Mouse (Mus musculus) heart, embryonic 14.5 days (tissue): ENCODE results near the gene Bola2. TPM values are rescaled to one million over a fixed set of nuclear protein-coding genes. Genes with fewer than 3 reads are reported as not detected.
A peak's percentile ranks its signal among the peaks of the same experiment; 100 is the strongest.

Experiments used
- ATAC-seq: fragments of 200-750 bp; cut with Nextera tagmentation; 2 replicates; pipeline ENCODE4 v1.8.0; 2017; ENCODE audit warnings: low read depth, moderate TSS enrichment; ENCODE audit not compliant: insufficient number of reproducible peaks, insufficient read depth, low FRiP score
- H3K27ac ChIP-seq, 2 experiments: fragments of 200-500 bp in 1 of 2; fragments of 300-500 bp in 1 of 2; sonication (generic) in 1 of 2; replicated peaks in 1 of 2; 2 replicates each; pipeline ENCODE4 v1.5.1; 2012 to 2014; ENCODE audit warnings: low read depth in 2 of 2, low read length in 2 of 2, control low read depth in 1 of 2, mild to moderate bottlenecking in 1 of 2, mixed read lengths in 1 of 2; ENCODE audit not compliant: control insufficient read depth in 1 of 2, insufficient read depth in 1 of 2
- H3K27me3 ChIP-seq: fragments of 300-500 bp; sonication (generic); 2 replicates; pipeline ENCODE4 v1.6.1; 2014; ENCODE audit warnings: mild to moderate bottlenecking, low read length, control low read depth; ENCODE audit not compliant: control insufficient read depth, insufficient read depth
- H3K36me3 ChIP-seq: fragments of 300-500 bp; sonication (generic); 2 replicates; pipeline ENCODE4 v1.6.1; 2014; ENCODE audit warnings: mild to moderate bottlenecking, control low read depth, low read length, mixed read lengths; ENCODE audit not compliant: control insufficient read depth, insufficient read depth
- H3K4me1 ChIP-seq, 2 experiments: fragments of 200-500 bp in 1 of 2; fragments of 300-500 bp in 1 of 2; sonication (generic) in 1 of 2; 2 replicates each; pipeline ENCODE4 v1.6.1; 2012 to 2014; ENCODE audit warnings: low read length in 2 of 2, control low read depth in 1 of 2, mixed read lengths in 1 of 2; ENCODE audit not compliant: control insufficient read depth in 2 of 2, insufficient read depth in 2 of 2
- H3K4me2 ChIP-seq: fragments of 300-500 bp; sonication (generic); 2 replicates; pipeline ENCODE4 v1.6.1; 2014; ENCODE audit warnings: mild to moderate bottlenecking, low read length
- H3K4me3 ChIP-seq, 2 experiments: fragments of 200-500 bp in 1 of 2; fragments of 300-500 bp in 1 of 2; sonication (generic) in 1 of 2; 2 replicates each; pipeline ENCODE4 v1.5.1; 2012 to 2014; ENCODE audit warnings: low read length in 2 of 2, mild to moderate bottlenecking in 2 of 2, control low read depth in 1 of 2, low read depth in 1 of 2, moderate library complexity in 1 of 2; ENCODE audit not compliant: control insufficient read depth in 1 of 2, insufficient read depth in 1 of 2
- H3K9ac ChIP-seq: fragments of 300-500 bp; sonication (generic); 2 replicates; pipeline ENCODE4 v1.6.1; 2014; ENCODE audit warnings: mild to moderate bottlenecking, low read length
- H3K9me3 ChIP-seq: fragments of 300-500 bp; sonication (generic); 2 replicates; pipeline ENCODE4 v1.6.1; 2016; ENCODE audit warnings: low read length, control low read depth; ENCODE audit not compliant: control insufficient read depth
- WGBS: fragments of 180-500 bp; shearing (Covaris S2); extraction: QIAGEN DNeasy Blood & Tissue Kit; methylation state at CpG from one replicate; pipeline ENCODE4 v1.1.7; 2014; 5-methylcytosine and 5-hydroxymethylcytosine counted together
- polyA plus RNA-seq: library from polyadenylated mRNA; unstranded; fragments of >200 nt; fragmentation: Nextera tagmentation; extraction: Ambion mirVana; gene quantifications from 2 replicates; pipeline ENCODE4 v1.2.1, GENCODE M21; 2014

The Bola2 gene
- polyA plus RNA-seq, 1 experiment from 2014 or later: 102 TPM

DNA sequence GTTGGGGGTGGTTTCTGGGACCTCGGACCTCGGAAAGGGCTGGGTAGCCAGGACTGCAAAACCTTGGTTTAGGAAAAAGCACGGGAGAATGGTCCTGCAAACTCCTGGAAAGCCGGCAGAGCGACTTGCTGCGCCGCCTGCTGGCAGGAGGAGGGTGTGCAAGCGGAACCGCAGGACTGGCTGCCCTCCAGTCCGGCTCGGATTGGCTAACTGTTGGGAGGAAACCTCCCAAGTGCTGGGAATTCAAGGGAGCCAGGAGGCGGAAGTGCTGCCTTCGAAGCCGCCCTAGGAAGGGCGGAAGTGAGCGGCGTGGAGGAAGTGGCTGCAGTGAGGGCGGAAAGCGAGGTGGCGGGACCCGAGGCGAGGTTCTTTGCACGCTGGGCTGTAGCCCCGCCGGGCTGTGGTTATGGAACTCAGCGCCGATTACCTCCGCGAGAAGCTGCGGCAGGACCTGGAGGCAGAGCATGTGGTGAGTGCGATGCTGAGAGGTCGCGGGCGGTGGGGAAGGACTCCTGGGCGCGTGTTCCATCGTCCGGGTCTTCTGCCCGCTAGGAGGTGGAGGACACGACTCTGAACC lies 518 bp downstream of the Bola2 start, which contains the start of gene Slx1b:
Gene Slx1b (minus strand): TSS at position 154 of the 577 bp plus-strand sequence.
- Histone ChIP-seq H3K9me3 (no peaks in the 10 kb centered on the region), H3K27ac (peak within 1 kb of the TSS; percentile 93 to 97), H3K4me1 (peaks cover 10 to 15% of the 10 kb centered on the region in 2 experiments), H3K4me2 (peak within 1 kb of the TSS; percentile 87), H3K36me3 (peaks cover 21% of the 10 kb centered on the region), H3K27me3 (no peaks in the 10 kb centered on the region), H3K9ac (peak within 1 kb of the TSS; percentile 92), H3K4me3 (peak within 1 kb of the TSS; percentile 77 to 84)
- under 1% methylated on average over 40 of the region's 40 CpGs for WGBS
- peak; percentile 97 for ATAC-seq

DNA sequence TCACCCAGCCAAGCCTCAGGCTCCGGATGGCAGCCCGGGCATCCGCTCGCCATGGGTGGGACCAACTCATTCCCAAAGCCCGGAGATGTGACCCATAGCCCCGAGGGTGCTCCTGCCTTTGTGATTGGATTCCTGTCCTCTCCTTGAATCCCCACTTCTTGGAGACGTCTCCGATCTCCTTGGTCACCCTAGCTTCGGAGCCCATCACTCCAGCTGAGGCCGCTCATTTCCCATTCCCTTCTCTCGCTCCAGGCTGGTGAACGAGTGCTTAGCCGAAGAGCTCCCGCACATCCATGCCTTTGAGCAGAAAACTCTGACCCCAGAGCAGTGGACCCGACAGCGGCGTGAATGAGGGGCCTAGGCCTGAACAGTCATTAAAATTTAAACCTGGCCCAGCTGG lies 1.1 kb downstream of the Bola2 start:
- no peaks in the 10 kb centered on the region for H3K27me3 ChIP-seq
- H3K4me2 ChIP-seq: peak overlapping the region; percentile 87
- H3K4me1 ChIP-seq: peaks cover 10 to 15% of the 10 kb centered on the region in 2 experiments
- H3K4me3 ChIP-seq: peak overlapping the region; percentile 77 to 78
- ATAC-seq: no peak
- H3K9ac ChIP-seq: peak overlapping the region; percentile 83
- H3K9me3 ChIP-seq: no peaks in the 10 kb centered on the region
- H3K36me3 ChIP-seq: peaks cover 15% of the 10 kb centered on the region
- no peak overlapping the region for H3K27ac ChIP-seq
- WGBS: 5% methylated on average over 17 of the region's 17 CpGs

DNA sequence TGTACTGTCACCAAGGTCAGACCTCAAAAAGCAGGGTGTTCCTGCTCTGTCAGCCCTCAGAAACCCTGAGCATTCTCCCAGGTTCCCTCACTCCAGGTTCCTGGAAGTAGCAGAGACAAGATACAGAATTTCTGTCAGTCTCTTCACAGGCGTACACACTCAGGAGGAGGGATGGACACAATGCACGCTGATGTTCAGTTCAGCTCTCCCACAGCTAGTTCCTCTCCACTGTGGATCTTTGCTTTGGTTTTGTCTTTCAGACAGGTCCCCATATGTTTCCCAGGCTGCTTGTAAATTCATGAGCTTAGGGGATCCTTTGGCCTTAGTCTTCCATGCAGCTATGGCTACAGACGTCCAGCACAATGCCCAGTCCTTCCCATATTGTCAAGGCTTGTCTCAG lies 1.7 kb downstream of the Bola2 start:
- 75% methylated on average over 3 of the region's 3 CpGs for WGBS
- H3K4me1 ChIP-seq: peaks cover 10 to 15% of the 10 kb centered on the region in 2 experiments
- no peak for ATAC-seq
- peak overlapping the region; percentile 83 for H3K9ac ChIP-seq
- peaks cover 9% of the 10 kb centered on the region for H3K36me3 ChIP-seq
- H3K4me2 ChIP-seq: peak overlapping the region; percentile 87
- H3K27me3 ChIP-seq: 0 out of 2 replicates have a peak, but pooled peaks cover 3% of the 10 kb centered on the region
- H3K4me3 ChIP-seq: peak overlapping the region in 1 of 2 experiments; percentile 77; a peak in 2 of 4 replicates
- no peak overlapping the region for H3K27ac ChIP-seq
- H3K9me3 ChIP-seq: no peaks in the 10 kb centered on the region

DNA sequence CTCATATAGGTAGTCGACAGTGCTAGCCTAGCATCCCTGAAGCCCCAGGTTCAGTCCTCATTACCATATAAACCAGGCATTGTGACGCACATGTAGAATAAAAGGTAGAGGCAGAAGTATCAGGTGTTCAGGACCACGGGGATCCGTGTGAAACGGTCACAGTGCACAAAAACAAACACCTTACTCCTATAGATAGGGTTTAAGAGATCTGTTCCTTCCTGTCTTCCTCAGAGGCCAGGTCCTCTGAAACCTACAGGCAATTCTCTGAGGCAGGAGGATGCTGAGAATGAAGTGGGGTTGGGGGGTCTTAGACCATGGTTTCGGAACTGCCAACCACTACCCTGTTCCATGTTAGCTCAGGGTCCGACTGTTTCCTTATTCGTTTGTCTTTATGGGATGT lies 2.6 kb downstream of the Bola2 start:
- no peaks in the 10 kb centered on the region for H3K9me3 ChIP-seq
- WGBS: 91% methylated on average over 8 of the region's 8 CpGs
- no peak for ATAC-seq
- H3K27me3 ChIP-seq: peaks cover 8% of the 10 kb centered on the region; the same call in 1 of the 2 replicates
- no peak overlapping the region for H3K4me2 ChIP-seq
- no peak overlapping the region for H3K27ac ChIP-seq
- 0 out of 2 replicates have a peak, but pooled peaks cover under 1% of the 10 kb centered on the region for H3K36me3 ChIP-seq
- no peak overlapping the region for H3K9ac ChIP-seq
- peaks cover 10 to 15% of the 10 kb centered on the region in 2 experiments for H3K4me1 ChIP-seq
- no peak overlapping the region for H3K4me3 ChIP-seq

DNA sequence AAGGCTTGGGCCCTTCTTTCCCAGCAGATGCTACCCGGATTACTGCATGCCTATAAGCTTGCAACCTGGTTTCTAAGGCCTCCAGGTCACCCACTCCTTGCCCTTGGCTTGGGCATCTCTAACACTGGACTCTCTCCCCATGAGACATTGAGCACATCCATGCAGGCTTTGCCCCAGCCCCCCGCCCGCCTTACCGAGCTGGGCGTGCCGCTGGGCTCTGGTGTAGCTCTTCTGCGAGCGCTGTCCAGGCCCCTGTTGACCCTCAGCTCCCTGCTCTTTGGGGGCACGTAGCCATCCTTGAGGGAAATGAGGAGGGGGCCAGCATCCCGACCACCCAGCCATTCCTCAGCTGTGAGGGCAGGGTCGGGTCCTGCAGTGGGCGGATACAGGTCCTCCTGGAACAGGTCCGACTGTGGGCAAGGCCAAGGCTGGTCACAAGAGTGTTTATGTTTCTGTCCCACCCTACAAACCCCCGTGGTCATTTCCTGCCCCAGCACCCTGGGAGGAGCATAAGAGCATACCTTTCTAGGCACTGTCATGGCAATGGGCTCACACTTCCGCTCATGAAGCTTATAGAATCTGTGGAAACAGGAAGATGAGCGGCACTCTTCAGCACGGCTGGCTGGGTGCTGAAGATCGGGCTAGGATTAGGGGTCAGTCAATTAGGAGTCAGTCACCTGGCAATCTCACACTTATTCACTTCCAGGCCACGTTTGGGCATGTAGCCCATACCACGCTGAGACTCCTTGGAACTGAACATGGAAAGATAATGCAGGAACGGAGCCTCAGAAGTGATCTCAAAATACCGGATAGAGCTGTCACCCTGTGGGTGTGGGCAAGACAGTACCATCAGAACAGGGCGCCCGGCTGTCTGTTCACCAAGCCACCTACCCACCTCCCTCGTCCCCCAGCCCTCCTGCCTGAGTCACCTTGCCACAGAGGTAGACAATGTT lies 5.1 kb downstream of the Bola2 start:
- H3K27me3 ChIP-seq: peaks cover 32% of the 10 kb centered on the region
- H3K36me3 ChIP-seq: no peaks in the 10 kb centered on the region
- H3K4me1 ChIP-seq: peaks cover 10 to 17% of the 10 kb centered on the region in 2 experiments
- H3K4me3 ChIP-seq: no peak overlapping the region
- H3K27ac ChIP-seq: no peak overlapping the region
- WGBS: 74% methylated on average over 25 of the region's 25 CpGs
- H3K4me2 ChIP-seq: no peak overlapping the region; the same call in 1 of the 2 replicates
- no peak overlapping the region for H3K9ac ChIP-seq
- no peaks in the 10 kb centered on the region for H3K9me3 ChIP-seq
- no peak for ATAC-seq

DNA sequence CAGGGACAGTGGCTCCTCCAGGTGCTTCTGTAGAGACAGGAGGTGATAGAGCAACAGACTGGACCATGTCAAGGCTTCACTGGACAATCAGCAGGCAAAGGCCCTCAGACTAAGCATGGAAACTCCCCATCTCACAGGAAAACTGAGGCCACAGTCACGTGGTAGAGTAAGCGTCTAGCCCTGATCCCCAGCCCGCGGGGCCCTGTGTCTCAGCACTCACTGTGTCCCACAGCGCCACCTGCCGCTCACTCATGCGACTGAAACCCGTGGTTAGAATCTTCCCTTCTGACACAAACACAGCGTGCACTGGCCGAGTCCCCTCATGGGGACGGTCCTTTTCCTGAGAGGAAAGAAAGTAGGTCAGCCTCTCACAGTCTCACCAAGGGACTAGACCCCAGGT lies 5.9 kb downstream of the Bola2 start:
- peak overlapping the region in 1 of 2 experiments; percentile 6; a peak in 2 of 4 replicates for H3K4me3 ChIP-seq
- no peaks in the 10 kb centered on the region for H3K36me3 ChIP-seq
- no peaks in the 10 kb centered on the region for H3K9me3 ChIP-seq
- no peak for ATAC-seq
- under 1% methylated on average over 11 of the region's 11 CpGs for WGBS
- H3K27me3 ChIP-seq: peaks cover 38% of the 10 kb centered on the region
- H3K27ac ChIP-seq: no peak overlapping the region
- peak overlapping the region; percentile 55 for H3K4me2 ChIP-seq
- H3K9ac ChIP-seq: peak overlapping the region; percentile 50; the same call in 1 of the 2 replicates
- peaks cover 10 to 17% of the 10 kb centered on the region in 2 experiments for H3K4me1 ChIP-seq

DNA sequence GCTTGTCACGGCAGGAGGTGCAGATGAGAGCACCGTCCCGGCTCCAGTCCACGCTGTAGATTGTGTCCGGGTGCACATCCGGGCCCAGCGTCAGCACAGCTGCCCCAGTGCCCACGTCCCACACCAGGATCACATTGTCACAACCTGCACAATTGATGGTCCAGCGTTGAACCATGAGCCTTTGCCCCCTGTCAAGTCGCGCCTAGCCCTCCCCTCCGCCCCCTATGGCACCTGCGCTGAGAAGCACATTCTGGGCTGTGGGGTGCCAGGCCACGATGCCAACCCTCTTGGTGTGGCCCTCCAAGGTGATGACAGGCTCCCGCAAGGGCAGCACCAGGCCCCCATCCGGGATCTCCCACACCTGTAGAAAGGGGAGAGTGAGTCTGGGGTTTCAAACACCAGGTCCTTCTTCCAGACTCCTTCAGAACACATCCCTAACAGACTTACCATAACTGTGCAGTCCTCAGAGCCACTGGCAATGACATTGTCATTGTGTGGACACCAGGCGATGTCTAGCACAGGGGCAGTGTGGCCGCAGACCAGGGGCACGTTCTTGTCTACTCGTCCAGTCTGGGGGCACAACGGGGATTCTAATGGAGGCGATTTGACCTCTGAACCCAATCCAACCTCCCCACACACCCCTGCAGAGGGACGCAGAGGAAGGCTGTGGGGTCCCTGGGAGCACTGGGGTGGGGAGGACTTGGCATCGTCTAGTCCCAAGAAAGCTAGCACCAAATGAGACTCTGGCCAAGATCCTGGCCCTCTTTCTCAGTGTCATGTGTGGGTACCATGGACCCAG lies 6.6 kb downstream of the Bola2 start:
- Histone ChIP-seq H3K4me1 (peaks cover 5 to 11% of the 10 kb centered on the region in 2 experiments), H3K9me3 (no peaks in the 10 kb centered on the region), H3K9ac (peak overlapping the region; percentile 50; the same call in 1 of the 2 replicates), H3K36me3 (no peaks in the 10 kb centered on the region), H3K4me3 (peak overlapping the region in 1 of 2 experiments; percentile 6; a peak in 2 of 4 replicates), H3K27me3 (peaks cover 38% of the 10 kb centered on the region), H3K4me2 (peak overlapping the region; percentile 55), H3K27ac (no peak overlapping the region)
- no peak for ATAC-seq
- 54% methylated on average over 24 of the region's 24 CpGs for WGBS
